Mouse (Mus musculus): ENCODE results near the gene H2-Eb2.

DNA sequence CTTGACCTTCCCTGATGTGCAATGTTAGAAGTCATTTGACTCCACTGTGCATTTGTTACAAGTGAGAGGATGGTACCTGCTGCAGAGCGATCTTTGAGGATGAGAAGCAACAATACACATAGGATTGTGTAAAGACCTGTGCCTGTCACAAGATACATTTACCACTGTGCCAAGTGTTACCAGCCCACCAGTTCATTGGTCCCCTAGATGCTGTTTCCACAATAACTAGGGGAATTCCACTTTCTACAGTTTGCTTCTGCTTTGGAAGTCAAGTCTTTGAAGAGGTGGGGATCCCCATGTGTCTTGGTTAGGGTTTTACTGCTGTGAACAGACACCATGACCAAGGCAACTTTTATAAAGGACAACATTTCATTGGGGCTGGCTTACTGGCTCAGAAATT lies 5.7 kb downstream of the H2-Eb2 start:
- TF ChIP-seq CTCF (IDR thresholded peaks at IDR 0.05; ENCODE audit: borderline replicate concordance, insufficient read depth, low read length) (no peak), POLR2A (IDR thresholded peaks at IDR 0.05; ENCODE audit: low read depth, low read length) (no peak)
